Mouse (Mus musculus) hindbrain, embryonic 10.5 days (tissue): ENCODE results near the gene Ptprh. TPM values are rescaled to one million over a fixed set of nuclear protein-coding genes. Genes with fewer than 3 reads are reported as not detected.

Experiments used
- DNase-seq: peaks from one replicate; pipeline ENCODE4 v3.0.0-alpha.2; 2017; ENCODE audit warnings: low spot score
- H3K27ac ChIP-seq: fragments of 300-500 bp; sonication (generic); 2 replicates; pipeline ENCODE4 v1.5.1; 2016; ENCODE audit warnings: mild to moderate bottlenecking, moderate library complexity
- H3K27me3 ChIP-seq: fragments of 300-500 bp; sonication (generic); 2 replicates; pipeline ENCODE4 v1.6.1; 2016; ENCODE audit warnings: mild to moderate bottlenecking; ENCODE audit not compliant: poor library complexity, insufficient read depth, severe bottlenecking
- H3K36me3 ChIP-seq: fragments of 300-500 bp; sonication (generic); 2 replicates; pipeline ENCODE4 v1.6.1; 2016; ENCODE audit warnings: mild to moderate bottlenecking, moderate library complexity
- H3K4me1 ChIP-seq: fragments of 300-500 bp; sonication (generic); replicated peaks from 2 replicates; pipeline ENCODE4 v1.6.1; 2016; ENCODE audit warnings: mild to moderate bottlenecking
- H3K4me3 ChIP-seq: fragments of 300-500 bp; sonication (generic); 2 replicates; pipeline ENCODE4 v1.5.1; 2016; ENCODE audit warnings: mild to moderate bottlenecking, moderate library complexity
- H3K9me3 ChIP-seq: fragments of 300-500 bp; sonication (generic); 2 replicates; pipeline ENCODE4 v1.6.1; 2016; ENCODE audit warnings: mild to moderate bottlenecking, moderate library complexity
- WGBS: fragments of 180-500 bp; shearing (Covaris S2); methylation state at CpG from one replicate; pipeline ENCODE4 v1.1.7; 2016; 5-methylcytosine and 5-hydroxymethylcytosine counted together
- polyA plus RNA-seq: library from polyadenylated mRNA; unstranded; fragments of >200 nt; fragmentation: Nextera tagmentation; extraction: Ambion mirVana; gene quantifications from 2 replicates; pipeline ENCODE4 v1.2.1, GENCODE M21; 2016

Gene Ptprh
- polyA plus RNA-seq, 1 experiment from 2014 or later, result not detected

- H3K4me1 ChIP-seq, result peaks cover 26% of the 10 kb centered on the region
- no peak for DNase-seq
- H3K27me3 ChIP-seq, result peaks cover 16% of the 10 kb centered on the region
- peak overlapping the region; percentile 62 for H3K27ac ChIP-seq
- no peaks in the 10 kb centered on the region for H3K36me3 ChIP-seq
- no peak overlapping the region for H3K4me3 ChIP-seq
- 67% methylated on average over 6 of the region's 6 CpGs for WGBS
- H3K9me3 ChIP-seq, result no peaks in the 10 kb centered on the region
Measured at GRCm38 (mm10) chr7:4515853-4516252, 88.0 kb downstream of the Ptprh start.

GRCm38 (mm10) chr7:4513829-4514712 lies 89.8 kb downstream of the Ptprh start:
- Histone ChIP-seq H3K27ac (0 out of 2 replicates have a peak overlapping the region, but pooled peaks have one; percentile 1), H3K27me3 (peaks cover 10% of the 10 kb centered on the region; the same call in 1 of the 2 replicates), H3K9me3 (no peaks in the 10 kb centered on the region), H3K4me3 (no peak overlapping the region), H3K36me3 (no peaks in the 10 kb centered on the region), H3K4me1 (peaks cover 32% of the 10 kb centered on the region)
- 65% methylated on average over 6 of the region's 6 CpGs for WGBS
- DNase-seq, result no peak

- Histone ChIP-seq H3K36me3 (no peaks in the 10 kb centered on the region), H3K27ac (no peak overlapping the region), H3K9me3 (peaks cover 2% of the 10 kb centered on the region; the same call in 1 of the 2 replicates), H3K4me3 (no peak overlapping the region), H3K4me1 (peaks cover 32% of the 10 kb centered on the region), H3K27me3 (peaks cover 16% of the 10 kb centered on the region)
- 34% methylated on average over 13 of the region's 13 CpGs for WGBS
- peak; percentile 47 for DNase-seq
Measured at GRCm38 (mm10) chr7:4513236-4513635, 90.6 kb downstream of the Ptprh start.

GRCm38 (mm10) chr7:4511489-4512224 lies 92.2 kb downstream of the Ptprh start:
- Histone ChIP-seq H3K9me3 (peaks cover 7% of the 10 kb centered on the region; the same call in 1 of the 2 replicates), H3K36me3 (no peaks in the 10 kb centered on the region), H3K4me1 (peaks cover 31% of the 10 kb centered on the region), H3K4me3 (no peak overlapping the region), H3K27ac (no peak overlapping the region), H3K27me3 (peaks cover 16% of the 10 kb centered on the region)
- no peak for DNase-seq
- WGBS, result 83% methylated on average over 8 of the region's 8 CpGs

- Histone ChIP-seq H3K27ac (peak overlapping the region; percentile 50; the same call in 1 of the 2 replicates), H3K36me3 (no peaks in the 10 kb centered on the region), H3K4me3 (0 out of 2 replicates have a peak overlapping the region, but pooled peaks have one; percentile 13), H3K4me1 (peaks cover 19% of the 10 kb centered on the region), H3K9me3 (peaks cover 7% of the 10 kb centered on the region; the same call in 1 of the 2 replicates), H3K27me3 (peaks cover 16% of the 10 kb centered on the region)
- WGBS, result 14% methylated on average over 24 of the region's 24 CpGs
- peak; percentile 86 for DNase-seq
Measured at GRCm38 (mm10) chr7:4509863-4510608, 93.8 kb downstream of the Ptprh start.

GRCm38 (mm10) chr7:4508739-4509116 lies 95.1 kb downstream of the Ptprh start:
- DNase-seq, result no peak
- no peak overlapping the region for H3K27ac ChIP-seq
- 86% methylated on average over 8 of the region's 8 CpGs for WGBS

GRCm38 (mm10) chr7:4508062-4508738 lies 95.6 kb downstream of the Ptprh start:
- no peak overlapping the region for H3K27ac ChIP-seq
- WGBS, result 64% methylated on average over 32 of the region's 32 CpGs
- peaks cover 7% of the 10 kb centered on the region; the same call in 1 of the 2 replicates for H3K9me3 ChIP-seq
- DNase-seq, result no peak
- H3K36me3 ChIP-seq, result no peaks in the 10 kb centered on the region
- H3K4me3 ChIP-seq, result no peak overlapping the region
- peaks cover 16% of the 10 kb centered on the region for H3K27me3 ChIP-seq
- peaks cover 21% of the 10 kb centered on the region for H3K4me1 ChIP-seq

More at GRCm38 (mm10) chr7:4508739-4509116, 95.1 kb downstream of the Ptprh start:
- Histone ChIP-seq H3K36me3 (no peaks in the 10 kb centered on the region), H3K9me3 (peaks cover 7% of the 10 kb centered on the region; the same call in 1 of the 2 replicates), H3K4me3 (no peak overlapping the region), H3K27me3 (peaks cover 16% of the 10 kb centered on the region), H3K4me1 (peaks cover 21% of the 10 kb centered on the region)

- WGBS, result 65% methylated on average over 4 of the region's 4 CpGs
- no peak overlapping the region for H3K27ac ChIP-seq
- H3K4me3 ChIP-seq, result no peak overlapping the region
- H3K36me3 ChIP-seq, result no peaks in the 10 kb centered on the region
- peaks cover 26% of the 10 kb centered on the region for H3K4me1 ChIP-seq
- no peak for DNase-seq
- H3K9me3 ChIP-seq, result peaks cover 7% of the 10 kb centered on the region; the same call in 1 of the 2 replicates
- H3K27me3 ChIP-seq, result peaks cover 16% of the 10 kb centered on the region
Measured at GRCm38 (mm10) chr7:4507220-4507619, 96.6 kb downstream of the Ptprh start.

GRCm38 (mm10) chr7:4504646-4505435 lies 99.0 kb downstream of the Ptprh start:
- Histone ChIP-seq H3K4me1 (peaks cover 27% of the 10 kb centered on the region), H3K27ac (no peak overlapping the region), H3K36me3 (no peaks in the 10 kb centered on the region), H3K4me3 (no peak overlapping the region), H3K9me3 (peaks cover 7% of the 10 kb centered on the region; the same call in 1 of the 2 replicates), H3K27me3 (peaks cover 12% of the 10 kb centered on the region)
- 56% methylated on average over 11 of the region's 11 CpGs for WGBS
- no peak for DNase-seq

- no peak overlapping the region for H3K4me3 ChIP-seq
- peaks cover 4% of the 10 kb centered on the region for H3K27me3 ChIP-seq
- H3K36me3 ChIP-seq, result 0 out of 2 replicates have a peak, but pooled peaks cover 5% of the 10 kb centered on the region
- H3K27ac ChIP-seq, result no peak overlapping the region
- H3K9me3 ChIP-seq, result peaks cover 7% of the 10 kb centered on the region; the same call in 1 of the 2 replicates
- DNase-seq, result no peak
- H3K4me1 ChIP-seq, result peaks cover 35% of the 10 kb centered on the region
- 84% methylated on average over 5 of the region's 5 CpGs for WGBS
Measured at GRCm38 (mm10) chr7:4503858-4504257, 100.0 kb downstream of the Ptprh start.

- Histone ChIP-seq H3K4me3 (no peak overlapping the region), H3K9me3 (peaks cover 4% of the 10 kb centered on the region; the same call in 1 of the 2 replicates), H3K27me3 (no peaks in the 10 kb centered on the region), H3K4me1 (peaks cover 42% of the 10 kb centered on the region), H3K36me3 (0 out of 2 replicates have a peak, but pooled peaks cover 5% of the 10 kb centered on the region), H3K27ac (no peak overlapping the region)
- no peak for DNase-seq
- WGBS, result 82% methylated on average over 4 of the region's 4 CpGs
Measured at GRCm38 (mm10) chr7:4503100-4503499, 100.7 kb downstream of the Ptprh start.
